Mouse (Mus musculus): Measurements from ENCODE around the gene Erich3.

- no peak for TF ChIP-seq GATA1 (IDR thresholded peaks at IDR 0.05; ENCODE audit: borderline replicate concordance, low read length)
- no peak for TF ChIP-seq TAL1 (conservative IDR thresholded peaks at IDR 0.05; ENCODE audit: low read depth, low read length)
- no peak for TF ChIP-seq CTCF (IDR thresholded peaks at IDR 0.05; ENCODE audit: low read depth, low read length)
- TF ChIP-seq POLR2AphosphoS5 (IDR thresholded peaks at IDR 0.05; ENCODE audit: insufficient replicate concordance, low read depth, low read length) = no peak
Observed at GRCm38 (mm10) chr3:154614771-154615170, 48.9 kb upstream of the Erich3 start.
